Mouse (Mus musculus) intestine, postnatal 0 days (tissue): Measurements from ENCODE around the gene Tecpr1. TPM values are rescaled to one million over a fixed set of nuclear protein-coding genes. Genes with fewer than 3 reads are reported as not detected.

ENCODE experiments used
- ATAC-seq: fragments of 200-750 bp; cut with Nextera tagmentation; 2 replicates; pipeline ENCODE4 v1.8.0; 2017; ENCODE audit warnings: mild to moderate bottlenecking, moderate TSS enrichment, moderate library complexity
- H3K27ac ChIP-seq: fragments of 300-500 bp; sonication (generic); 2 replicates; pipeline ENCODE4 v1.5.1; 2014; ENCODE audit warnings: mild to moderate bottlenecking, low read depth, low read length, moderate library complexity
- H3K27me3 ChIP-seq: fragments of 300-500 bp; sonication (generic); replicated peaks from 2 replicates; pipeline ENCODE4 v1.6.1; 2014; ENCODE audit warnings: low read length, mixed read lengths; ENCODE audit not compliant: control insufficient read depth, insufficient read depth
- H3K36me3 ChIP-seq: fragments of 300-500 bp; sonication (generic); 2 replicates; pipeline ENCODE4 v1.6.1; 2014; ENCODE audit warnings: mild to moderate bottlenecking, moderate library complexity; ENCODE audit not compliant: control insufficient read depth, insufficient read depth
- H3K4me1 ChIP-seq: fragments of 300-500 bp; sonication (generic); replicated peaks from 2 replicates; pipeline ENCODE4 v1.6.1; 2014; ENCODE audit warnings: antibody characterized with exemption, low read length, mixed read lengths; ENCODE audit not compliant: control insufficient read depth, insufficient read depth
- H3K4me2 ChIP-seq: fragments of 300-500 bp; sonication (generic); replicated peaks from 2 replicates; pipeline ENCODE4 v1.6.1; 2014; ENCODE audit warnings: low read depth, mild to moderate bottlenecking, moderate library complexity
- H3K4me3 ChIP-seq: fragments of 300-500 bp; sonication (generic); 2 replicates; pipeline ENCODE4 v1.5.1; 2014; ENCODE audit warnings: low read depth, low read length
- H3K9ac ChIP-seq: fragments of 300-500 bp; sonication (generic); 2 replicates; pipeline ENCODE4 v1.6.1; 2014; ENCODE audit warnings: mild to moderate bottlenecking, low read depth, low read length
- H3K9me3 ChIP-seq: fragments of 300-500 bp; sonication (generic); 2 replicates; pipeline ENCODE4 v1.6.1; 2016; ENCODE audit warnings: mixed run types; ENCODE audit not compliant: control insufficient read depth
- CTCF ChIP-seq: sonication (generic); IDR thresholded peaks from 2 replicates; pipeline ENCODE4 v1.5.1; 2016; ENCODE audit warnings: low read depth, mild to moderate bottlenecking, control low read depth, antibody characterized with exemption, moderate library complexity
- whole genome bisulfite sequencing: fragments of 180-500 bp; shearing (Covaris S2); extraction: QIAGEN DNeasy Blood & Tissue Kit; methylation state at CpG from one replicate; pipeline ENCODE4 v1.1.7; 2014; 5-methylcytosine and 5-hydroxymethylcytosine counted together
- polyA plus RNA-seq: library from polyadenylated mRNA; unstranded; fragments of >200 nt; fragmentation: Nextera tagmentation; extraction: Ambion mirVana; gene quantifications from 2 replicates; pipeline ENCODE4 v1.2.1, GENCODE M21; 2015

The Tecpr1 gene
- polyA plus RNA-seq, 1 experiment from 2014 or later = 10.7 TPM

DNA sequence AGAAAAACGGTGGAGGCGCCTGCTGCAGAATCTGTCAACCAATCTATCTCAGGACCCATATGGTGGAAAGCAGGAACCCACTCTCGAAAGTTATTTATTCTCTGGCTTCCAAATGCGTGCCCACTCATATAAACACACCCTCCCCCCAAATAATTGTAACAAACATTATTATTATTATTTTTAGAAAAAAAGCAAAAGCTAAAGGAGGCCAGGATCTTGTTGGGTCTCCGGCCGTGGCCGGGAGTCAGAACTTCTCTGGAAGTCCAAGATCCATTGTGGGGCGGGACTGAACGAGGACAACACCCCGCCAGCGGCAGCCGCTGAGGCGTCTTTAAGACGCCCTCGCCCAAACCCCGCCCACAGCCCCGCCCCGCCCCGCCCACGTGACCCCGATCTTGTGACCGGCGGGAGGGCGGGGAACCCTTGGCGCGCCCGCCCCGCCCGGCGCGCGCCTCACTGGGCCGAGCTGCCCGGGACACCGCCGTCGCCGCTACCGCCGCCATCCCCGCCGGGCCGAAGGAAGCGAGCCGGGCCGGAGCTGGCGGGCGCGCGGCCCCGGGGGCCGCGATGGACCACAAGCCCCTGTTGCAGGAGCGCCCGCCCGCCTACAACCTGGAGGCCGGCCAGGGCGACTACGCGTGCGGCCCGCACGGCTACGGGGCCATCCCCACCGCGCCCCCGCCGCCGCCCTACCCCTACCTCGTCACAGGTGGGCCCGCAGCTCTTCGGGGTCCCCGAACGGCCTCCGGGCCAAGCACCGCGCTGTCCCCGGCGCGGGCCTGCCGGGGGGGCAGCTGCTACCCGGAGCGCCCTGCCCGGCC lies 31.6 kb upstream of the Tecpr1 start:
- Histone ChIP-seq H3K27ac (peak overlapping the region; percentile 98), H3K36me3 (peaks cover 20% of the 10 kb centered on the region; the same call in 1 of the 2 replicates), H3K9ac (peak overlapping the region; percentile 98), H3K9me3 (no peaks in the 10 kb centered on the region), H3K27me3 (no peaks in the 10 kb centered on the region), H3K4me1 (peaks cover 24% of the 10 kb centered on the region; the same call in 1 of the 2 replicates), H3K4me2 (peak overlapping the region; percentile 79), H3K4me3 (peak overlapping the region; percentile 98)
- no peak for TF ChIP-seq CTCF
- WGBS = under 1% methylated on average over 71 of the region's 84 CpGs
- ATAC-seq = peak; percentile 74

- TF ChIP-seq CTCF = no peak
- no peaks in the 10 kb centered on the region for H3K9me3 ChIP-seq
- H3K27me3 ChIP-seq = no peaks in the 10 kb centered on the region
- H3K4me2 ChIP-seq = peak overlapping the region; percentile 79
- WGBS = 46% methylated on average over 16 of the region's 16 CpGs
- H3K4me1 ChIP-seq = peaks cover 24% of the 10 kb centered on the region; the same call in 1 of the 2 replicates
- peaks cover 19% of the 10 kb centered on the region; the same call in 1 of the 2 replicates for H3K36me3 ChIP-seq
- peak; percentile 40 for ATAC-seq
- H3K27ac ChIP-seq = peak overlapping the region; percentile 57
- peak overlapping the region; percentile 98; the same call in 1 of the 2 replicates for H3K9ac ChIP-seq
- peak overlapping the region; percentile 98 for H3K4me3 ChIP-seq
Observed at GRCm38 (mm10) chr5:144254122-144254810, 30.9 kb upstream of the Tecpr1 start.

GRCm38 (mm10) chr5:144253212-144253611 lies 29.8 kb upstream of the Tecpr1 start:
- peak; percentile 57 for TF ChIP-seq CTCF
- Histone ChIP-seq H3K27ac (no peak overlapping the region), H3K9me3 (no peaks in the 10 kb centered on the region), H3K4me2 (no peak overlapping the region), H3K9ac (no peak overlapping the region), H3K27me3 (no peaks in the 10 kb centered on the region), H3K4me3 (no peak overlapping the region), H3K36me3 (peaks cover 9% of the 10 kb centered on the region; the same call in 1 of the 2 replicates), H3K4me1 (peaks cover 16% of the 10 kb centered on the region; the same call in 1 of the 2 replicates)
- WGBS = 57% methylated on average over 4 of the region's 4 CpGs
- no peak for ATAC-seq

GRCm38 (mm10) chr5:144251876-144252577 lies 28.6 kb upstream of the Tecpr1 start:
- H3K4me3 ChIP-seq = no peak overlapping the region
- no peaks in the 10 kb centered on the region for H3K27me3 ChIP-seq
- no peaks in the 10 kb centered on the region for H3K9me3 ChIP-seq
- peaks cover 15% of the 10 kb centered on the region for H3K4me1 ChIP-seq
- no peak overlapping the region for H3K9ac ChIP-seq
- H3K4me2 ChIP-seq = no peak overlapping the region
- no peak for ATAC-seq
- WGBS = 88% methylated on average over 13 of the region's 13 CpGs
- no peaks in the 10 kb centered on the region; the same call in 1 of the 2 replicates for H3K36me3 ChIP-seq
- TF ChIP-seq CTCF = no peak
- H3K27ac ChIP-seq = no peak overlapping the region

DNA sequence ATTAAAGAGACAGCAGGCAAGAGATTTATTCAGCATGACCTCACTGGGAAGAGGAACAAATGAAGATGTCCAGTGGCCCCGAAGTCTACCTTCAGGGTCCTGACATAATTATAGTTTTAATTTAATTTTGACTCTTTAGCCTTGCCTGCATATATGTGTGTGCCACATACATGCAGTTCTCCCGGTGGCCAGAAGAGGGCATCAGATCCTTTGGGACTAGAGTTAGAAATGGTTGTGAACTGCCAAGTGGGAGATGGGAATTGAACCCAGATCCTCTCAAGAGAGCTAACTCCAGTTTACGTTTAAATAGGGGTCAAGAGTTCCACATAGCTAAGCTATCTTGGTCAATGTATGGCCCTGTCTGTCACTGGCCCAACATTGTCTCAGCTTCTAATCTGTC lies 26.5 kb upstream of the Tecpr1 start:
- no peak overlapping the region for H3K4me2 ChIP-seq
- ATAC-seq = no peak
- WGBS = 87% methylated on average over 3 of the region's 3 CpGs

More for the DNA sequence above, 26.5 kb upstream of the Tecpr1 start:
- Histone ChIP-seq H3K27me3 (no peaks in the 10 kb centered on the region), H3K4me3 (no peak overlapping the region), H3K9me3 (no peaks in the 10 kb centered on the region), H3K27ac (no peak overlapping the region), H3K36me3 (no peaks in the 10 kb centered on the region), H3K9ac (no peak overlapping the region), H3K4me1 (peaks cover 17% of the 10 kb centered on the region)
- peak; percentile 56 for TF ChIP-seq CTCF
